8 mouse cellular contexts compared by ENCODE assay signal in genomic region chr4:134918381-134918780, GRCm38 (mm10). TPM values are rescaled to one million over a fixed set of nuclear protein-coding genes. Genes with fewer than 3 reads are reported as not detected.
A peak's percentile ranks its signal among the peaks of the same experiment; 100 is the strongest.
DNase-seq lines count a peak whose midpoint lies in the region; ATAC-seq and TF ChIP-seq lines count a peak whose summit lies in the region.

No protein-coding gene starts in this region.

- intact Hi-C loops in heart, adult 2 months (cut with DNase I): no loop called here
- intact Hi-C loops in left cerebral cortex, postnatal 4 days (cut with DNase I): no loop called here

- no peak overlapping the region for H3K4me3 ChIP-seq in heart, adult 2 months
- H3K4me3 ChIP-seq in heart, embryonic 11.5 days (ENCODE audit: low read depth, low read length): no peak overlapping the region
- no peak overlapping the region for H3K4me3 ChIP-seq in midbrain, embryonic 11.5 days (ENCODE audit: low read depth, low read length)

- ATAC-seq in heart, embryonic 11.5 days (replicated peaks; ENCODE audit: insufficient number of reproducible peaks, low FRiP score, low TSS enrichment): no peak
- no peak for ATAC-seq in midbrain, embryonic 11.5 days (ENCODE audit: low FRiP score)

- no peaks in the 10 kb centered on the region for H3K79me2 ChIP-seq in heart, adult 2 months (replicated peaks; ENCODE audit: control insufficient read depth, insufficient read depth, low read length)

- no peak overlapping the region for H3K4me2 ChIP-seq in heart, embryonic 11.5 days
- H3K4me2 ChIP-seq in midbrain, embryonic 11.5 days: no peak overlapping the region

- H3K27ac ChIP-seq in heart, adult 2 months: peak overlapping the region; percentile 53
- H3K27ac ChIP-seq in heart, embryonic 11.5 days (ENCODE audit: low read depth, low read length): no peak overlapping the region
- no peak overlapping the region for H3K27ac ChIP-seq in midbrain, embryonic 11.5 days (ENCODE audit: low read depth, low read length)

- DNase-seq in heart, adult 2 months: peak; percentile 77 to 80
- peak; percentile 83 for DNase-seq in NIH3T3 (ENCODE audit: low read depth)
- peak; percentile 79 for DNase-seq in heart, adult 9 months (ENCODE audit: low spot score in 2 of 2)
- DNase-seq in lung, adult 18-20 months: peak; percentile 81 to 90
- peak; percentile 64 to 86 for DNase-seq in thymus, adult 18-20 months
- DNase-seq in midbrain, embryonic 11.5 days (ENCODE audit: low spot score, missing footprints): no peak
- DNase-seq in left cerebral cortex, postnatal 4 days: no peak

- 4% methylated on average over 7 of the region's 7 CpGs for WGBS in heart, adult 2 months
- WGBS in heart, embryonic 11.5 days (ENCODE audit: insufficient replicate concordance): 52% methylated on average over 7 of the region's 7 CpGs
- whole genome bisulfite sequencing in midbrain, embryonic 11.5 days: 79% methylated on average over 7 of the region's 7 CpGs

- no peaks in the 10 kb centered on the region for H3K9me3 ChIP-seq in heart, embryonic 11.5 days (replicated peaks; ENCODE audit: control insufficient read depth, low read length)
- H3K9me3 ChIP-seq in midbrain, embryonic 11.5 days (ENCODE audit: control insufficient read depth, low read length): no peaks in the 10 kb centered on the region

- H3K36me3 ChIP-seq in heart, adult 2 months (ENCODE audit: control insufficient read depth, insufficient read depth, low read length): peaks cover 5% of the 10 kb centered on the region; the same call in 1 of the 2 replicates
- H3K36me3 ChIP-seq in heart, embryonic 11.5 days (ENCODE audit: control insufficient read depth, insufficient read depth, low read length): no peaks in the 10 kb centered on the region
- no peaks in the 10 kb centered on the region for H3K36me3 ChIP-seq in midbrain, embryonic 11.5 days (ENCODE audit: control insufficient read depth, insufficient read depth, low read length)

- TF ChIP-seq EP300 in heart, adult 2 months (IDR thresholded peaks at IDR 0.05; ENCODE audit: insufficient read depth, low read depth, low read length): 0 out of 2 replicates have a peak, but pooled peaks have one; percentile 59

- H3K4me1 ChIP-seq in heart, adult 2 months (ENCODE audit: control insufficient read depth, insufficient read depth, low read length): peaks cover 10% of the 10 kb centered on the region
- peaks cover 8% of the 10 kb centered on the region for H3K4me1 ChIP-seq in heart, embryonic 11.5 days (ENCODE audit: control insufficient read depth, insufficient read depth, low read length)
- peaks cover 8% of the 10 kb centered on the region; the same call in 1 of the 2 replicates for H3K4me1 ChIP-seq in midbrain, embryonic 11.5 days (ENCODE audit: control insufficient read depth, insufficient read depth, low read length)

- no peaks in the 10 kb centered on the region for H3K27me3 ChIP-seq in heart, adult 2 months (ENCODE audit: control insufficient read depth, insufficient read depth, low read length)
- no peaks in the 10 kb centered on the region for H3K27me3 ChIP-seq in heart, embryonic 11.5 days (ENCODE audit: control insufficient read depth, insufficient read depth, low read length)
- H3K27me3 ChIP-seq in midbrain, embryonic 11.5 days (ENCODE audit: control insufficient read depth, insufficient read depth, low read length): no peaks in the 10 kb centered on the region

- TF ChIP-seq CTCF in heart, adult 2 months (IDR thresholded peaks at IDR 0.05): no peak

- peak; percentile 44; the same call in 1 of the 2 replicates for TF ChIP-seq POLR2A in heart, adult 2 months (IDR thresholded peaks at IDR 0.05; ENCODE audit: insufficient read depth, low read depth, low read length)

- peak overlapping the region; percentile 21 for H3K9ac ChIP-seq in heart, adult 2 months (ENCODE audit: low read depth, low read length)
- no peak overlapping the region for H3K9ac ChIP-seq in heart, embryonic 11.5 days (ENCODE audit: low read depth, low read length)
- no peak overlapping the region for H3K9ac ChIP-seq in midbrain, embryonic 11.5 days (ENCODE audit: low read length)

RNA-seq across cellular contexts. Expression of gene Tmem50a, which starts 3.6 kb away (rescaled TPM):
- 10 to 100 TPM; 59.3 to 69.2 TPM for total RNA-seq in heart, adult 2 months (2021)
- 81.8 and 106 TPM in 2 replicates for polyA plus RNA-seq in heart, adult 2 months (2012; rRNA removed)
- polyA plus RNA-seq in heart, embryonic 11.5 days (2014; fragmentation: Nextera tagmentation; extraction: Ambion mirVana): 149 and 150 TPM in 2 replicates
- polyA plus RNA-seq in midbrain, embryonic 11.5 days (2014; fragmentation: Nextera tagmentation; extraction: Ambion mirVana): 156 TPM in 2 replicates
- total RNA-seq in left cerebral cortex, postnatal 4 days (2021): 100 to 1,000 TPM; 117 to 120 TPM

RNA-seq across cellular contexts. Expression of gene Rsrp1, which starts 5.0 kb away (rescaled TPM):
- total RNA-seq in heart, adult 2 months (2021): 100 to 1,000 TPM; 137 to 175 TPM
- polyA plus RNA-seq in heart, adult 2 months (2012; rRNA removed): 192 TPM in 2 replicates
- 331 and 353 TPM in 2 replicates for polyA plus RNA-seq in heart, embryonic 11.5 days (2014; fragmentation: Nextera tagmentation; extraction: Ambion mirVana)
- polyA plus RNA-seq in midbrain, embryonic 11.5 days (2014; fragmentation: Nextera tagmentation; extraction: Ambion mirVana): 352 and 403 TPM in 2 replicates
- 100 to 1,000 TPM; 231 to 238 TPM for total RNA-seq in left cerebral cortex, postnatal 4 days (2021)

RNA-seq across cellular contexts. Expression of gene Syf2, which starts 12.3 kb away (rescaled TPM):
- 10 to 100 TPM; 48.7 to 61.1 TPM for total RNA-seq in heart, adult 2 months (2021)
- 24.9 and 34.1 TPM in 2 replicates for polyA plus RNA-seq in heart, adult 2 months (2012; rRNA removed)
- 59.5 and 61.5 TPM in 2 replicates for polyA plus RNA-seq in heart, embryonic 11.5 days (2014; fragmentation: Nextera tagmentation; extraction: Ambion mirVana)
- 76.7 and 79.4 TPM in 2 replicates for polyA plus RNA-seq in midbrain, embryonic 11.5 days (2014; fragmentation: Nextera tagmentation; extraction: Ambion mirVana)
- total RNA-seq in left cerebral cortex, postnatal 4 days (2021): 10 to 100 TPM; 37.5 to 40.4 TPM

RNA-seq across cellular contexts. Expression of gene Rhd, which starts 54.0 kb away (rescaled TPM):
- 1 to 10 TPM; 3.2 to 5.7 TPM for total RNA-seq in heart, adult 2 months (2021)
- polyA plus RNA-seq in heart, adult 2 months (2012; rRNA removed): 5.8 and 6.0 TPM in 2 replicates
- 54.0 and 68.6 TPM in 2 replicates for polyA plus RNA-seq in heart, embryonic 11.5 days (2014; fragmentation: Nextera tagmentation; extraction: Ambion mirVana)
- 19.2 and 21.3 TPM in 2 replicates for polyA plus RNA-seq in midbrain, embryonic 11.5 days (2014; fragmentation: Nextera tagmentation; extraction: Ambion mirVana)
- total RNA-seq in left cerebral cortex, postnatal 4 days (2021): not detected

Comparison
In these comparisons a context has a peak if more than half of its experiments do, and no peak if none do; other contexts are left out.
1. DNase-seq: peak in heart, adult 2 months (2 of 2), NIH3T3 (single experiment), heart, adult 9 months (2 of 2), lung, adult 18-20 months (2 of 2) and thymus, adult 18-20 months (2 of 2); none in midbrain, embryonic 11.5 days (single experiment) and left cerebral cortex, postnatal 4 days (single experiment).